Mouse (Mus musculus) ES-Bruce4 (cell line): ENCODE measurements at regions not wholly inside any gene's neighbourhood (a gene's known extent, or its start where the extent isn't known, plus 50 kb on each side); places are given as distances from the start of the nearest gene placed in this dataset.

Experiments used
- CTCF ChIP-seq: IDR thresholded peaks from one replicate; pipeline ENCODE4 v1.8.1; 2011; ENCODE audit warnings: low read depth, low read length
- POLR2A ChIP-seq: IDR thresholded peaks from one replicate; pipeline ENCODE4 v1.8.1; 2011; ENCODE audit warnings: low read length; ENCODE audit not compliant: insufficient read depth

- TF ChIP-seq POLR2A (no peak), CTCF (no peak)
Measured at GRCm38 (mm10) chr5:18082219-18082618, 119.9 kb downstream of the Gnat3 start.
